ENCODE assay signal across 12 mouse cellular contexts in genomic region chr3:18668936-18669335, GRCm38 (mm10).
DNase-seq lines count a peak whose midpoint lies in the region; TF ChIP-seq lines count a peak whose summit lies in the region.
"Had no signal": no experiment of that assay in that cellular context is flagged by ENCODE, and none has a peak within 500 bp of the region (broad histone marks: within the 10 kb centered on the region; RNA-seq: fewer than 3 reads in every experiment).

No protein-coding gene starts in this region.

- TF ChIP-seq POLR2A in brain, embryonic 14.5 days (IDR thresholded peaks at IDR 0.05; ENCODE audit: borderline replicate concordance, extremely low read depth, insufficient read depth, insufficient read length, poor library complexity, severe bottlenecking): no peak

- TF ChIP-seq CTCF in brain, embryonic 14.5 days (IDR thresholded peaks at IDR 0.05; ENCODE audit: borderline replicate concordance, extremely low read depth, insufficient read depth, insufficient read length): no peak

- intact Hi-C loops in left cerebral cortex, postnatal 14 days (cut with DNase I): no loop called here

- peak; percentile 92 for DNase-seq in brain, adult 2 months (ENCODE audit: low read depth, low spot score)
- DNase-seq in brain, embryonic 14.5 days (ENCODE audit: low read depth): peak; percentile 74
- peak; percentile 77 to 82 for DNase-seq in layer of hippocampus, adult 8-10 months (ENCODE audit: low spot score in 2 of 2)
- peak; percentile 70 to 77 for DNase-seq in left cerebral cortex, postnatal 14 days (ENCODE audit: low spot score in 2 of 2)
- no peak for DNase-seq in spleen, postnatal 14 days (ENCODE audit: low spot score in 2 of 2)
- no peak for DNase-seq in adrenal gland, postnatal 10 days
- no peak for DNase-seq in ovary, postnatal 14 days (ENCODE audit: low spot score)
- DNase-seq: adrenal gland, adult 2 months; cerebellum, postnatal 10 days; embryo, embryonic 11 days; gastrocnemius, adult 2 months; kidney, postnatal 14 days had no signal

Comparison
In these comparisons a context has a peak if more than half of its experiments do, and no peak if none do; other contexts are left out.
1. DNase-seq: peak in brain, adult 2 months (single experiment), brain, embryonic 14.5 days (single experiment), layer of hippocampus, adult 8-10 months (2 of 2) and left cerebral cortex, postnatal 14 days (2 of 2); none in spleen, postnatal 14 days (0 of 2), adrenal gland, postnatal 10 days (single experiment) and ovary, postnatal 14 days (single experiment).